Mouse (Mus musculus) hindbrain, embryonic 16.5 days (tissue): ENCODE data around the gene Paf1. TPM values are rescaled to one million over a fixed set of nuclear protein-coding genes. Genes with fewer than 3 reads are reported as not detected.
A peak's percentile ranks its signal among the peaks of the same experiment; 100 is the strongest.

Experiments used
- ATAC-seq: fragments of 200-750 bp; cut with Nextera tagmentation; 2 replicates; pipeline ENCODE4 v1.8.0; 2017; ENCODE audit warnings: moderate TSS enrichment, moderate library complexity
- H3K27ac ChIP-seq: fragments of 300-500 bp; sonication (generic); 2 replicates; pipeline ENCODE4 v1.5.1; 2014; ENCODE audit warnings: low read depth, mild to moderate bottlenecking, control low read depth, low read length, moderate library complexity
- H3K27me3 ChIP-seq: fragments of 300-500 bp; sonication (generic); replicated peaks from 2 replicates; pipeline ENCODE4 v1.6.1; 2014; ENCODE audit warnings: low read length; ENCODE audit not compliant: control insufficient read depth, insufficient read depth
- H3K36me3 ChIP-seq: fragments of 300-500 bp; sonication (generic); 2 replicates; pipeline ENCODE4 v1.6.1; 2014; ENCODE audit warnings: mild to moderate bottlenecking, low read length, moderate library complexity, mixed read lengths; ENCODE audit not compliant: control insufficient read depth, insufficient read depth
- H3K4me1 ChIP-seq: fragments of 300-500 bp; sonication (generic); 2 replicates; pipeline ENCODE4 v1.6.1; 2014; ENCODE audit warnings: low read depth, low read length; ENCODE audit not compliant: control insufficient read depth, insufficient read depth
- H3K4me2 ChIP-seq: fragments of 300-500 bp; sonication (generic); 2 replicates; pipeline ENCODE4 v1.6.1; 2014; ENCODE audit warnings: mild to moderate bottlenecking, low read length, control low read depth, moderate library complexity
- H3K4me3 ChIP-seq: fragments of 300-500 bp; sonication (generic); 2 replicates; pipeline ENCODE4 v1.5.1; 2014; ENCODE audit warnings: mild to moderate bottlenecking, low read length, control low read depth, moderate library complexity
- H3K9ac ChIP-seq: fragments of 300-500 bp; sonication (generic); 2 replicates; pipeline ENCODE4 v1.6.1; 2014; ENCODE audit warnings: low read depth, mild to moderate bottlenecking, control low read depth, low read length, moderate library complexity
- H3K9me3 ChIP-seq: fragments of 300-500 bp; sonication (generic); 2 replicates; pipeline ENCODE4 v1.6.1; 2014; ENCODE audit warnings: mild to moderate bottlenecking, low read length, moderate library complexity; ENCODE audit not compliant: control insufficient read depth
- WGBS: fragments of 180-500 bp; shearing (Covaris S2); extraction: QIAGEN DNeasy Blood & Tissue Kit; methylation state at CpG from one replicate; pipeline ENCODE4 v1.1.7; 2014; 5-methylcytosine and 5-hydroxymethylcytosine counted together
- polyA plus RNA-seq: library from polyadenylated mRNA; unstranded; fragments of >200 nt; fragmentation: Nextera tagmentation; extraction: Ambion mirVana; gene quantifications from 2 replicates; pipeline ENCODE4 v1.2.1, GENCODE M21; 2015

The Paf1 gene
- polyA plus RNA-seq, 1 experiment from 2014 or later, result 102 TPM

GRCm38 (mm10) chr7:28354596-28354995 is 38.2 kb upstream of the Paf1 start:
- Histone ChIP-seq H3K9ac (no peak overlapping the region), H3K36me3 (peaks cover 22% of the 10 kb centered on the region), H3K9me3 (no peaks in the 10 kb centered on the region), H3K4me2 (no peak overlapping the region), H3K27me3 (no peaks in the 10 kb centered on the region), H3K27ac (no peak overlapping the region), H3K4me3 (no peak overlapping the region), H3K4me1 (peaks cover 17% of the 10 kb centered on the region)
- WGBS, result 95% methylated on average over 3 of the region's 3 CpGs
- no peak for ATAC-seq

GRCm38 (mm10) chr7:28355221-28355620 is 37.5 kb upstream of the Paf1 start:
- ATAC-seq, result no peak
- H3K4me1 ChIP-seq, result peaks cover 14% of the 10 kb centered on the region
- H3K27me3 ChIP-seq, result no peaks in the 10 kb centered on the region
- H3K9ac ChIP-seq, result no peak overlapping the region
- H3K4me2 ChIP-seq, result no peak overlapping the region
- no peak overlapping the region for H3K27ac ChIP-seq
- no peak overlapping the region for H3K4me3 ChIP-seq
- WGBS, result 88% methylated on average over 3 of the region's 3 CpGs
- H3K36me3 ChIP-seq, result peaks cover 22% of the 10 kb centered on the region
- no peaks in the 10 kb centered on the region for H3K9me3 ChIP-seq

- no peak for ATAC-seq
- Histone ChIP-seq H3K4me1 (peaks cover 7% of the 10 kb centered on the region; the same call in 1 of the 2 replicates), H3K4me3 (no peak overlapping the region), H3K27ac (peak overlapping the region; percentile 48; the same call in 1 of the 2 replicates), H3K4me2 (no peak overlapping the region), H3K36me3 (peaks cover 24% of the 10 kb centered on the region), H3K27me3 (no peaks in the 10 kb centered on the region), H3K9me3 (no peaks in the 10 kb centered on the region), H3K9ac (no peak overlapping the region)
- 2% methylated on average over 5 of the region's 5 CpGs for WGBS
These were observed 35.8 kb upstream of the Paf1 start for GRCm38 (mm10) chr7:28356981-28357380.

GRCm38 (mm10) chr7:28357984-28358383 is 34.8 kb upstream of the Paf1 start:
- peaks cover 22% of the 10 kb centered on the region for H3K36me3 ChIP-seq
- no peak overlapping the region for H3K4me2 ChIP-seq

GRCm38 (mm10) chr7:28358431-28358830 is 34.3 kb upstream of the Paf1 start:
- 0 out of 2 replicates have a peak, but pooled peaks cover 5% of the 10 kb centered on the region for H3K4me1 ChIP-seq
- H3K9ac ChIP-seq, result no peak overlapping the region
- no peaks in the 10 kb centered on the region for H3K9me3 ChIP-seq
- peaks cover 18% of the 10 kb centered on the region for H3K36me3 ChIP-seq
- 71% methylated on average over 7 of the region's 7 CpGs for WGBS
- no peaks in the 10 kb centered on the region for H3K27me3 ChIP-seq
- ATAC-seq, result no peak
- no peak overlapping the region for H3K4me3 ChIP-seq
- H3K4me2 ChIP-seq, result no peak overlapping the region
- no peak overlapping the region for H3K27ac ChIP-seq

More at GRCm38 (mm10) chr7:28357984-28358383, 34.8 kb upstream of the Paf1 start:
- ATAC-seq, result no peak
- peak overlapping the region; percentile 21 for H3K27ac ChIP-seq
- H3K27me3 ChIP-seq, result no peaks in the 10 kb centered on the region
- H3K9me3 ChIP-seq, result no peaks in the 10 kb centered on the region
- WGBS, result 12% methylated on average over 5 of the region's 5 CpGs
- H3K4me1 ChIP-seq, result 0 out of 2 replicates have a peak, but pooled peaks cover 5% of the 10 kb centered on the region
- H3K9ac ChIP-seq, result no peak overlapping the region
- H3K4me3 ChIP-seq, result no peak overlapping the region

- Histone ChIP-seq H3K27me3 (no peaks in the 10 kb centered on the region), H3K9ac (no peak overlapping the region), H3K9me3 (no peaks in the 10 kb centered on the region), H3K4me3 (no peak overlapping the region), H3K27ac (no peak overlapping the region), H3K4me2 (no peak overlapping the region), H3K4me1 (0 out of 2 replicates have a peak, but pooled peaks cover 5% of the 10 kb centered on the region), H3K36me3 (peaks cover 11% of the 10 kb centered on the region; the same call in 1 of the 2 replicates)
- 87% methylated on average over 10 of the region's 10 CpGs for WGBS
- no peak for ATAC-seq
These were observed 32.9 kb upstream of the Paf1 start for GRCm38 (mm10) chr7:28359854-28360253.

GRCm38 (mm10) chr7:28360291-28360690 is 32.5 kb upstream of the Paf1 start:
- Histone ChIP-seq H3K4me2 (no peak overlapping the region), H3K9ac (no peak overlapping the region), H3K36me3 (peaks cover 11% of the 10 kb centered on the region; the same call in 1 of the 2 replicates), H3K9me3 (no peaks in the 10 kb centered on the region), H3K27me3 (no peaks in the 10 kb centered on the region), H3K4me1 (0 out of 2 replicates have a peak, but pooled peaks cover 5% of the 10 kb centered on the region), H3K4me3 (no peak overlapping the region), H3K27ac (no peak overlapping the region)
- WGBS, result 95% methylated on average over 6 of the region's 6 CpGs
- no peak for ATAC-seq

GRCm38 (mm10) chr7:28361647-28362341 is 31.0 kb upstream of the Paf1 start:
- Histone ChIP-seq H3K4me2 (no peak overlapping the region), H3K4me3 (no peak overlapping the region), H3K9me3 (no peaks in the 10 kb centered on the region), H3K4me1 (0 out of 2 replicates have a peak, but pooled peaks cover 4% of the 10 kb centered on the region), H3K36me3 (peaks cover 11% of the 10 kb centered on the region; the same call in 1 of the 2 replicates), H3K27me3 (no peaks in the 10 kb centered on the region), H3K27ac (no peak overlapping the region), H3K9ac (no peak overlapping the region)
- no peak for ATAC-seq
- 95% methylated on average over 19 of the region's 20 CpGs for WGBS

GRCm38 (mm10) chr7:28362441-28363060 is 30.2 kb upstream of the Paf1 start:
- no peaks in the 10 kb centered on the region for H3K27me3 ChIP-seq
- H3K27ac ChIP-seq, result no peak overlapping the region
- no peaks in the 10 kb centered on the region for H3K4me1 ChIP-seq
- ATAC-seq, result no peak
- no peak overlapping the region for H3K4me3 ChIP-seq
- H3K9me3 ChIP-seq, result no peaks in the 10 kb centered on the region
- H3K4me2 ChIP-seq, result no peak overlapping the region
- peaks cover 14% of the 10 kb centered on the region; the same call in 1 of the 2 replicates for H3K36me3 ChIP-seq
- 83% methylated on average over 16 of the region's 16 CpGs for WGBS
- H3K9ac ChIP-seq, result no peak overlapping the region
